Mouse (Mus musculus) ES-Bruce4 (cell line): ENCODE measurements around the gene Mindy4b-ps.

Source experiments
- EP300 ChIP-seq: IDR thresholded peaks from 2 replicates; pipeline ENCODE4 v1.6.1; 2011; ENCODE audit warnings: low read depth, low read length; ENCODE audit not compliant: insufficient read depth
- POLR2A ChIP-seq: IDR thresholded peaks from one replicate; pipeline ENCODE4 v1.8.1; 2011; ENCODE audit warnings: low read length; ENCODE audit not compliant: insufficient read depth

GRCm38 (mm10) chr3:58748724-58749123, 73.4 kb downstream of the Mindy4b-ps start:
- TF ChIP-seq EP300 (no peak), POLR2A (no peak)
